Mouse (Mus musculus) small intestine, adult 2 months (tissue): ENCODE data around the gene Tm2d3. TPM values are rescaled to one million over a fixed set of nuclear protein-coding genes. Genes with fewer than 3 reads are reported as not detected.

Experiments
- H3K27ac ChIP-seq: fragments of 200-500 bp; 2 replicates; pipeline ENCODE4 v1.5.1; 2012; ENCODE audit warnings: low read depth, low read length, control low read depth, inconsistent platforms; ENCODE audit not compliant: insufficient read depth
- H3K27me3 ChIP-seq: fragments of 200-500 bp; 2 replicates; pipeline ENCODE4 v1.6.1; 2012; ENCODE audit warnings: mild to moderate bottlenecking, moderate library complexity, low read length, inconsistent platforms; ENCODE audit not compliant: control insufficient read depth, insufficient read depth
- H3K36me3 ChIP-seq: fragments of 200-500 bp; 2 replicates; pipeline ENCODE4 v1.6.1; 2012; ENCODE audit warnings: mild to moderate bottlenecking, low read length, control low read depth, inconsistent platforms; ENCODE audit not compliant: control insufficient read depth, insufficient read depth
- H3K4me1 ChIP-seq: fragments of 200-500 bp; 2 replicates; pipeline ENCODE4 v1.6.1; 2012; ENCODE audit warnings: low read length, inconsistent platforms, mixed read lengths; ENCODE audit not compliant: control insufficient read depth, insufficient read depth, insufficient read length
- H3K4me3 ChIP-seq: fragments of 200-500 bp; 2 replicates; pipeline ENCODE4 v1.5.1; 2012; ENCODE audit warnings: low read depth, mild to moderate bottlenecking, control low read depth, inconsistent platforms, low read length, moderate library complexity
- CTCF ChIP-seq: fragments of 200-500 bp; IDR thresholded peaks from 2 replicates; pipeline ENCODE4 v1.5.1; 2012; ENCODE audit warnings: low read depth, mild to moderate bottlenecking, control low read depth, inconsistent platforms, low read length, moderate library complexity, mixed read lengths; ENCODE audit not compliant: insufficient replicate concordance, insufficient read length; ENCODE audit errors: extremely low read depth
- POLR2A ChIP-seq: fragments of 200-500 bp; IDR thresholded peaks from 2 replicates; pipeline ENCODE4 v1.6.1; 2012; ENCODE audit warnings: low read depth, mild to moderate bottlenecking, control low read depth, inconsistent platforms, low read length, moderate library complexity
- WGBS: fragments of 180-500 bp; shearing (Covaris S2); methylation state at CpG from one replicate; pipeline ENCODE4 v1.1.7; 2018; 5-methylcytosine and 5-hydroxymethylcytosine counted together
- polyA plus RNA-seq: library from polyadenylated mRNA; depleted of rRNA; stranded (reverse); fragments of >200 nt; gene quantifications from 2 replicates; pipeline ENCODE4 v1.2.3, GENCODE M21; 2012

Tm2d3 gene
- polyA plus RNA-seq, 1 experiment = 68.1 TPM

DNA sequence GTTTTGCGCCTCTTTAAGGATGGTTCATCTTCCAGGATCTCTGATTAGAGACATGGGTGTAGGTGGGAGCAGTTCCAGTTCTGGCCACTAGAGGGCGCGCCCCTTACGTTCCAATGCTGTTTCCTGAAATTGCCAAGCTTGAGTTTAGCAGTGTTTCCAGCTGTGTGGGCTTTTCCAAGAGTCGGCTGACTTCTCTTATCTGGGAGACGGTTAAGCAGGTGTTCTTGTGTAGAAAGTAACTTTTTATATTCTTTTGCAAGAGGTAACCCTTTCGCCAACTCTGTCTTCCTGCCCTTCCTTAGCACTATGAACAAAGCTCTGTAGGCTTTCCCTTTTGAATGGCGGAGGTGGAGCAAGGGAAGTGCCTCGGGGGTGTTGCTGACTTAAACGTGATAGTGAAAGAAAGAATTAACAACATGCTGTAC lies 13.9 kb downstream of the Tm2d3 start:
- H3K4me1 ChIP-seq = no peaks in the 10 kb centered on the region; the same call in 1 of the 2 replicates
- no peak overlapping the region for H3K27ac ChIP-seq
- 4% methylated on average over 10 of the region's 10 CpGs for WGBS
- TF ChIP-seq POLR2A (no peak), CTCF (peak; percentile 97; the same call in 1 of the 2 replicates)
- H3K27me3 ChIP-seq = no peaks in the 10 kb centered on the region
- H3K36me3 ChIP-seq = peaks cover 21% of the 10 kb centered on the region
- peak overlapping the region; percentile 6; the same call in 1 of the 2 replicates for H3K4me3 ChIP-seq

- TF ChIP-seq POLR2A (no peak), CTCF (no peak)
- WGBS = 94% methylated on average over 1 of the region's 1 CpGs
- no peak overlapping the region for H3K4me3 ChIP-seq
- no peak overlapping the region for H3K27ac ChIP-seq
- no peaks in the 10 kb centered on the region for H3K36me3 ChIP-seq
- no peaks in the 10 kb centered on the region; the same call in 1 of the 2 replicates for H3K4me1 ChIP-seq
- H3K27me3 ChIP-seq = no peaks in the 10 kb centered on the region
Measured at GRCm38 (mm10) chr7:65708506-65708905, 17.5 kb downstream of the Tm2d3 start.

DNA sequence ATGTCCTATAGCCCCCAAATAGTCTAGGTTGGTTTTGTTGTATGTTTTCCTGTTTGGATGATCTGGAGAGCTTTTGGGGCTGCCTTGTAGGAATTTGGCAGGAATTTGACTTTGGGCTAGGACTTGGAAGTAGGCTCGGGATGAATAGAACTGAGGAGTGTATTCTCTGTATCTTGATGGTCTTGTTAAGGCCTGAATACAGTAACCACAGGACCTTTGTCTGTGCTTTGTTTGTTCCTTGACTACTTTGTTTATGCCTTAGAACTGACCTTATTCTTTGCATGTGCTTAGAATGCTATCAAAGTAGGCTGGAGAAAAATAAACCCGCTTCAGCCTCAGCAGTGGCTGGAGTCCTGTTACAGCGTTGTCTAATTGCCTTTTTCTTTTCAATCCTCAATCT lies 19.3 kb downstream of the Tm2d3 start:
- Histone ChIP-seq H3K27ac (no peak overlapping the region), H3K36me3 (no peaks in the 10 kb centered on the region), H3K4me3 (no peak overlapping the region), H3K27me3 (no peaks in the 10 kb centered on the region), H3K4me1 (no peaks in the 10 kb centered on the region; the same call in 1 of the 2 replicates)
- WGBS = 86% methylated on average over 3 of the region's 3 CpGs
- TF ChIP-seq CTCF (no peak), POLR2A (no peak)

DNA sequence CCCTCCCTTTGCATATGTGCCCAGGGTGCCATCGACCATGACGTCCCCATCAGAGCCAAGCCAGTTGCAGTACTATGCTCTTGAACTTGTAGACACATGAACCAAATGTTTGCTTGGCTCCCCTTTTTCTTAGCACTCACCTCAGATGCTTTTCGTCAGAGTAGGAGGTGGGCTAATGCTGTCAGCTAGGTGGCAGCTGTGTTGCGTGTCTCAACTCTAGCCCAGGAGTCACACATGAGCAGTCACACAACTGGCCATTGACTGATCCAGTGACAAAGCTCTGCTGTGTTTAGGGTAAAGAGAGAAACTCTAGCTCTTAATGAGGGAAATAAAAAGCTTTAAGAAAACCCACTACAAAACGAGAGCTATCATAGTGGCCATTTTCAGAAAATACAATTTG lies 22.8 kb downstream of the Tm2d3 start:
- TF ChIP-seq CTCF (no peak), POLR2A (no peak)
- no peaks in the 10 kb centered on the region for H3K4me1 ChIP-seq
- no peak overlapping the region for H3K4me3 ChIP-seq
- H3K27me3 ChIP-seq = no peaks in the 10 kb centered on the region
- no peaks in the 10 kb centered on the region for H3K36me3 ChIP-seq
- 69% methylated on average over 5 of the region's 5 CpGs for WGBS
- no peak overlapping the region for H3K27ac ChIP-seq

DNA sequence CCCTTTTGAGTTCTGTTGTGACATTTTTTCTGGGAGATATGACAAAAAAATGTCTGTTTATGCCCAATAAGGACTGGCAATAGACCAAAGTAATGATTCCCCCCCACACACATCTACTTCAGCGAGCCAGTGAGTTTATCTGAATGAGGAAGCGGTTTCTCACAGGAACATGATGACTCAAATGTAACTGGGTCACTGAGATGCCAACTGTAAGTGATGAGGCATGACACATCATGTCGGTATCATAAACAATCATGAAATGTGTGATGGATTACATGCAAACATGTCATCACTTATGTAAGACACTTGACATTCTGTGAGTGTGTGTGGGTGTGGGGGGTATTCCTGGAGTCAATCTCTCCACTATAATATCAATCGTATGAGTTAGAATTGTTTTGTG lies 23.3 kb downstream of the Tm2d3 start:
- H3K27ac ChIP-seq = no peak overlapping the region
- TF ChIP-seq POLR2A (no peak), CTCF (no peak)
- 53% methylated on average over 4 of the region's 4 CpGs for WGBS
- no peaks in the 10 kb centered on the region for H3K27me3 ChIP-seq
- H3K4me3 ChIP-seq = no peak overlapping the region
- no peaks in the 10 kb centered on the region for H3K36me3 ChIP-seq
- H3K4me1 ChIP-seq = no peaks in the 10 kb centered on the region

DNA sequence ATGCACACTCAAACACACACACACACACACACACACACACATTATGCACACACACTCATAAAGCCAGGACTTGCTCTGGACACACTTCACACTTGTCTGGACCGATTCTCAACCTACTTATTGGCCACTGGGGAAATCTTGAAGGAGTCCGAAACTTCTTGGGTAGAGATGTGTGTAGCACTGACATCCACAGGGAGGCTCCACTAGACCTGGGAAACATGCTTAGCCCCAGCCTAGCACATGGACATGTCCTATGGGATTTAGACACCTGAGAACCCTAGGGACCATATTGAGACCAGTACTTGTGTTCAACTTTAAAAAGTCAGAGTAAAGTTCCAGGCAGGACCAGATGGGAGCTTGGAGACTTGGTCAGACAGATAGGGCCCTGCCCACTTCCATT lies 43.1 kb downstream of the Tm2d3 start:
- TF ChIP-seq CTCF = no peak; the same call in 1 of the 2 replicates
- Histone ChIP-seq H3K4me3 (no peak overlapping the region), H3K36me3 (no peaks in the 10 kb centered on the region), H3K4me1 (no peaks in the 10 kb centered on the region), H3K27ac (no peak overlapping the region), H3K27me3 (no peaks in the 10 kb centered on the region)
- 47% methylated on average over 2 of the region's 2 CpGs for WGBS

GRCm38 (mm10) chr7:65735261-65735660 lies 44.3 kb downstream of the Tm2d3 start:
- H3K27me3 ChIP-seq = no peaks in the 10 kb centered on the region
- no peaks in the 10 kb centered on the region for H3K36me3 ChIP-seq
- 87% methylated on average over 3 of the region's 3 CpGs for WGBS
- no peak overlapping the region for H3K4me3 ChIP-seq
- no peak for TF ChIP-seq CTCF
- no peak for TF ChIP-seq POLR2A
- no peak overlapping the region for H3K27ac ChIP-seq
- no peaks in the 10 kb centered on the region for H3K4me1 ChIP-seq
